Mouse (Mus musculus): Measurements from ENCODE around the gene Sh3rf1. TPM values are rescaled to one million over a fixed set of nuclear protein-coding genes. Genes with fewer than 3 reads are reported as not detected.

Gene Sh3rf1
- 24.0 and 25.3 TPM in 2 replicates for polyA plus RNA-seq (2014; fragmentation: Nextera tagmentation; extraction: Ambion mirVana)

DNA sequence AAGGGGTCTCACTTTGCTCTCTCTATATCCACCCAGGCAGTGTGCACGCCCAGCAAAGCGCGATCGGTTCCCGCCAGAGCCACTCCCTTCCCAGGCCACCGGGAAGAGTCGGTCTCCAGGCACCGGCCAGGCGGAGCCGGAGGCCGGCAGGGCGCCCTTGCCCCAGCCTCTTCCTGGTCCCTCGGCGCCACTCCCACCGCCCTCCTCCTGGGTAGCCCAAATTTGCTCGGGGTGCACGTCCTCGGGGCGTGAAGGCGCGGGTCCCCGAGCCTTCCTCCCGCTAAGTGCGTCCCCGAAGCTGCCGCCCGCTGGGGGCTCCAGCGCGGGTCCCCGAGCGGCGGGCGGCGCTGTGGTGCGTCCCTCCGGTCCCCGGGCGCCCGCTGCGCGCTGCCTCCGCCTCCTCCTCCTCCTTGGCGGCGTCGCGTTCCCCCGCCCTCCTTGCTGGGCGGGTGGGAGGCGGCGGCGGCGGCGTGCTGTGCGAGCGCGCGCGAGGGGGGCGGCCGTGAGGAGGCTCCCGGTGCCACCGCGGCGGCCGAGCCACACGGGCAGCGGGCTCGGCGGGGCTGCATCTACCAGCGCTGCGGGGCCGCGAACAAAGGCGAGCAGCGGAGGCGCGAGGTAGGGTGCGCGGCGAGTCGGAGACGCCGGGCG lies at the start of gene Sh3rf1:
Gene Sh3rf1, plus strand, starts transcription at position 144 of the 651 bp plus-strand sequence.
- Histone ChIP-seq H3K4me1 (replicated peaks; ENCODE audit: control insufficient read depth, insufficient read depth, low read length) (no peaks in the 10 kb centered on the region), H3K27ac (ENCODE audit: low read depth, low read length) (peak within 1 kb of the TSS; percentile 75), H3K4me3 (ENCODE audit: low read depth, low read length) (peak within 1 kb of the TSS; percentile 61), H3K4me2 (replicated peaks; ENCODE audit: low read depth, low read length) (peak within 1 kb of the TSS; percentile 44), H3K9ac (ENCODE audit: low read depth, low read length) (peak within 1 kb of the TSS; percentile 66), H3K9me3 (ENCODE audit: control insufficient read depth, low read length) (no peaks in the 10 kb centered on the region), H3K36me3 (ENCODE audit: control insufficient read depth, insufficient read depth, low read length) (no peaks in the 10 kb centered on the region), H3K27me3 (ENCODE audit: control insufficient read depth, insufficient read depth, low read length) (no peaks in the 10 kb centered on the region)
- DNase-seq (ENCODE audit: low spot score) = peak; percentile 85
- under 1% methylated on average over 31 of the region's 84 CpGs for WGBS
- ATAC-seq (ENCODE audit: low FRiP score) = peak; percentile 89

DNA sequence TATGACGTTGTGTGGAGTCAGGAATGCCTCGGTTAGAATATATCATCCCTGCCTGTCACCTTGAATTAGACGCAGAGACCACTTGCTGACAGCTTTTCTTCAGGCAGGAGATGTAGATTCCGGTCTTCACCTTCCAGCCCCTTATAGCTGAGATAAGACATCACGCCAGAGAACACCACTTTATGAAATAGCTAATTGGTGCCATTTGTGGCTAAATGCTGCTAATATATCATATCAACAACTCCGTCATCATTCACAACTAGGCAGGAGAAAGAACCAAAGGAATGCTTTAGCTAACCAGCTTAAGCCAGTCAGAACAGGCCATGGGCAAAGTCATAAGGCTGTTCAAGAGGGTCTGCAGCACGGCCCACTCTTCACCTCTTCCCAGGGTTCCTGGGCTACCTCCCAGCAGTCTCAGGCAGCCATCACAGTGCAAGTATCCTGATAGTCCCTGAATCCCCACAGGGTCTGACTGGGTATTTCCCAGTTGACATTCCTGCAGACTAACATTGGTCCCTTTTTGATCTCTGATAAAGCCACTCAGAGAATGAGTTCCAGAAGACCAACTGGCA lies 49.7 kb upstream of the Sh3rf1 start:
- 82% methylated on average over 7 of the region's 7 CpGs for WGBS
- H3K4me2 ChIP-seq (replicated peaks; ENCODE audit: low read depth, low read length) = no peak overlapping the region
- no peak overlapping the region for H3K9ac ChIP-seq (ENCODE audit: low read depth, low read length)
- H3K27ac ChIP-seq (ENCODE audit: low read depth, low read length) = no peak overlapping the region
- ATAC-seq (ENCODE audit: low FRiP score) (no peak), DNase-seq (ENCODE audit: low spot score) (no peak)
- H3K9me3 ChIP-seq (ENCODE audit: control insufficient read depth, low read length) = no peaks in the 10 kb centered on the region
- no peaks in the 10 kb centered on the region for H3K27me3 ChIP-seq (ENCODE audit: control insufficient read depth, insufficient read depth, low read length)
- no peaks in the 10 kb centered on the region for H3K36me3 ChIP-seq (ENCODE audit: control insufficient read depth, insufficient read depth, low read length)
- no peaks in the 10 kb centered on the region for H3K4me1 ChIP-seq (replicated peaks; ENCODE audit: control insufficient read depth, insufficient read depth, low read length)
- no peak overlapping the region for H3K4me3 ChIP-seq (ENCODE audit: low read depth, low read length)

DNA sequence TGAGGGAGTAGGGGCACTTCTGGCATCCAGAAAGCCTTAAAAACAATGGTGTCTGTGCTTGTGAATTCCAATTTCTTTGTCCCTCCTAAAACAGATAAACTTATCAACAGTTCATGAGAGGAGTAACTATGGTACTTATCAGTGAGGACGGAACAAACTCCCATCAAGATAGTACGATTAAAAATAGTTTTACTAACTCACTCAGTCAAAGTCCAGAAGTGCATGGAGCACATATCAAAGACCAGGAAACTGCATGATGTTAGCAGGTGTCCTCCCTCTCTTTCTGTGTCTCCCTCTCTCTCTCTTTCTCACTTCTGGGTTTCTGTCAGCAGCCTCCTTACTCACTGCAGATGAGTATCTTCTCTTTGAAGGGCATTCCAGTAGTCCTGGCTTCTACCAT lies 47.8 kb upstream of the Sh3rf1 start:
- no peak for DNase-seq (ENCODE audit: low spot score)
- H3K9me3 ChIP-seq (ENCODE audit: control insufficient read depth, low read length) = no peaks in the 10 kb centered on the region
- WGBS = 88% methylated on average over 2 of the region's 2 CpGs
- H3K4me2 ChIP-seq (replicated peaks; ENCODE audit: low read depth, low read length) = no peak overlapping the region
- H3K27ac ChIP-seq (ENCODE audit: low read depth, low read length) = no peak overlapping the region
- no peak for ATAC-seq (ENCODE audit: low FRiP score)
- no peak overlapping the region for H3K4me3 ChIP-seq (ENCODE audit: low read depth, low read length)
- H3K4me1 ChIP-seq (replicated peaks; ENCODE audit: control insufficient read depth, insufficient read depth, low read length) = no peaks in the 10 kb centered on the region
- H3K9ac ChIP-seq (ENCODE audit: low read depth, low read length) = no peak overlapping the region
- H3K27me3 ChIP-seq (ENCODE audit: control insufficient read depth, insufficient read depth, low read length) = no peaks in the 10 kb centered on the region
- no peaks in the 10 kb centered on the region for H3K36me3 ChIP-seq (ENCODE audit: control insufficient read depth, insufficient read depth, low read length)

DNA sequence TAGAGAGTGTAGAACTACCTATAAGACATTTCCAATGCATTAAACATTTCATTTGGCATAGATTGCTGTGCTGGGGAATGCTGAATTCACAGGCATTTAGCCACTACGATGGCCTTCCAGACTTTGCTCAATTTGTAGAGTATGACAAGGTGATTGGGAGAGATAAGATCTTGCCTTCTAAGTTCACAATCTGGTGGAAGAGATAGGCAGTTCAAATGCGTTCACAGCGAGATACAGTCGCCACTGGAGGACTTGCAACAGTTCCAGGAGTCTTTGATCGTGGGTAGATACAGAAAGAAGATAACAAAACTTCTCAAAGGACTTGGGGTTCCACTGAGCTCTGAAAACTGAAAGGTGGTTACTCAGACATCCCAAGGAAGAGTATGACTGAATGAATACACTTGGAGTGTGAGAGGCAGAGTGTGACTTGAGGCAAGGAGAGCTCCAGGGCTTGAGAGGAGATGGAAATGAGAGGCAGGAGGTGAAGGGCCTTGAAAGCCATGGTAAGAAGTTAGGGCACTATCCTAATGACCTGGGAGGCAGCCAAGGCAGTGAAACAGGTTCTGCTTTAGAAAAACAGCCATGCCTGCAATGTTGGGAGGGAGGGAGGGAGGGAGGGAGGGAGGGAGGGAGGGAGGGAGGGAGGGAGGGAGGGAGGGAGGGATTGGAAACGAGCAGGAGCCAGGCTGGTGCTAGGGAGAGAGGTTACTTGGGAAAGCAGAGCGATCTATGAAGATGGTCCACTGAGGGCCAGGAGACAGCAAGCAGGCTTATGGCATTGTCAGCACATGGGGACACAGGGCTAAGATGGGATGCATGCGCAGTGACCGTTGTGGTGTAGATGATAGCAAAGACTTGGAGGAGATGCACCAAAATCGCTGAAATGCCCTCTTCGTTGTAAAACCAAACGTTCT lies 45.7 kb upstream of the Sh3rf1 start:
- Histone ChIP-seq H3K4me1 (replicated peaks; ENCODE audit: control insufficient read depth, insufficient read depth, low read length) (no peaks in the 10 kb centered on the region), H3K4me3 (ENCODE audit: low read depth, low read length) (no peak overlapping the region), H3K27me3 (ENCODE audit: control insufficient read depth, insufficient read depth, low read length) (no peaks in the 10 kb centered on the region), H3K36me3 (ENCODE audit: control insufficient read depth, insufficient read depth, low read length) (no peaks in the 10 kb centered on the region), H3K27ac (ENCODE audit: low read depth, low read length) (no peak overlapping the region), H3K4me2 (replicated peaks; ENCODE audit: low read depth, low read length) (no peak overlapping the region), H3K9me3 (ENCODE audit: control insufficient read depth, low read length) (no peaks in the 10 kb centered on the region), H3K9ac (ENCODE audit: low read depth, low read length) (no peak overlapping the region)
- DNase-seq (ENCODE audit: low spot score) (no peak), ATAC-seq (ENCODE audit: low FRiP score) (no peak)
- WGBS = 82% methylated on average over 12 of the region's 12 CpGs

DNA sequence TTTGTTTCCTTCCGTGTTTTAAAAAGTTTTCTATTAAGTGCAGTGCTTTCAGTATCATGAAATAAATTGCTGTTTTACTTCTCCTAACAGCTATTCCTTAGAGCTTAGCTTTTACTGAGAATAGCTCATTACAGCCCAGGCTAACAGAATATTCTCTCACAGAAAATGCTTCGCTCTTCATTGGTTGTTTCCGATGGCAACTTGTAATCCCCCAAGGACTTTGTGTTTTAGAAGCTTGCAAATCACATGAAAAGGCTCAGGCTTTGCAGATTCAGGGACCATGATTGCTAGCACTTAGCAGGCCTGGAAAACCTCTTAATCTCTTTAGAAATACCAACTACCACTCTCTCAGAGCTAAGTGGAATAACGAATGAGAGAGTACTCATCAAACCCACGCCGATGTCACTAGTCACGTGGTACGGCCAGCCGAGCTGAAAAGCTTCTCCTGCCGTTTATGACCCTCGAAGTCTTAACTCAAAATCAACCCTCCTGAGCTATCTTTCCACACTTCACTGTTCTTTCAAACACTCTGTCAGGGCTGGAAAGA lies 45.0 kb upstream of the Sh3rf1 start:
- Histone ChIP-seq H3K4me2 (replicated peaks; ENCODE audit: low read depth, low read length) (no peak overlapping the region), H3K9ac (ENCODE audit: low read depth, low read length) (no peak overlapping the region), H3K36me3 (ENCODE audit: control insufficient read depth, insufficient read depth, low read length) (no peaks in the 10 kb centered on the region), H3K4me1 (replicated peaks; ENCODE audit: control insufficient read depth, insufficient read depth, low read length) (no peaks in the 10 kb centered on the region), H3K27me3 (ENCODE audit: control insufficient read depth, insufficient read depth, low read length) (no peaks in the 10 kb centered on the region), H3K27ac (ENCODE audit: low read depth, low read length) (no peak overlapping the region), H3K4me3 (ENCODE audit: low read depth, low read length) (no peak overlapping the region), H3K9me3 (ENCODE audit: control insufficient read depth, low read length) (no peaks in the 10 kb centered on the region)
- DNase-seq (ENCODE audit: low spot score) (no peak), ATAC-seq (ENCODE audit: low FRiP score) (no peak)
- WGBS = 81% methylated on average over 11 of the region's 11 CpGs

DNA sequence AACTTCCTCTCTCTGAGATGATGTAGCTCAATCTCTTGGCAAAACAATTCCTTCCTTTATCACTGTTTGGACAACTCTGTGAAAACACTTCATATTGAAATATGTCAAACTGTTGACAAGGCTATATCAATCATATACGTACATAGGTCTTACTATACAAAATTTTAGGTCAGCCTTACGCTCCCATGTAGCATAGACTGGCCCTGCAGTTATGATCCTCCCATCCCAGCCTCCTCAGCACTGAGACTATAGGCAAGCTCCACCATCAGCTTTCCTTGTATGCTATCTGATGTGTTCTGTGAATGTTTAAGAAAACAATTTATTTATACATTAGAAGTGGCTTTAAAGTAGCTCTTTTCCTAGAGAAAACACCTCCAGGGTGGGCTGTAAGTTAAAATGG lies 42.1 kb upstream of the Sh3rf1 start:
- no peak overlapping the region for H3K27ac ChIP-seq (ENCODE audit: low read depth, low read length)
- no peak for DNase-seq (ENCODE audit: low spot score)
- H3K9ac ChIP-seq (ENCODE audit: low read depth, low read length) = no peak overlapping the region
- H3K9me3 ChIP-seq (ENCODE audit: control insufficient read depth, low read length) = no peaks in the 10 kb centered on the region
- 76% methylated on average over 2 of the region's 2 CpGs for WGBS
- no peak overlapping the region for H3K4me3 ChIP-seq (ENCODE audit: low read depth, low read length)
- no peaks in the 10 kb centered on the region for H3K36me3 ChIP-seq (ENCODE audit: control insufficient read depth, insufficient read depth, low read length)
- H3K27me3 ChIP-seq (ENCODE audit: control insufficient read depth, insufficient read depth, low read length) = no peaks in the 10 kb centered on the region
- H3K4me2 ChIP-seq (replicated peaks; ENCODE audit: low read depth, low read length) = no peak overlapping the region
- no peak for ATAC-seq (ENCODE audit: low FRiP score)
- no peaks in the 10 kb centered on the region for H3K4me1 ChIP-seq (replicated peaks; ENCODE audit: control insufficient read depth, insufficient read depth, low read length)

DNA sequence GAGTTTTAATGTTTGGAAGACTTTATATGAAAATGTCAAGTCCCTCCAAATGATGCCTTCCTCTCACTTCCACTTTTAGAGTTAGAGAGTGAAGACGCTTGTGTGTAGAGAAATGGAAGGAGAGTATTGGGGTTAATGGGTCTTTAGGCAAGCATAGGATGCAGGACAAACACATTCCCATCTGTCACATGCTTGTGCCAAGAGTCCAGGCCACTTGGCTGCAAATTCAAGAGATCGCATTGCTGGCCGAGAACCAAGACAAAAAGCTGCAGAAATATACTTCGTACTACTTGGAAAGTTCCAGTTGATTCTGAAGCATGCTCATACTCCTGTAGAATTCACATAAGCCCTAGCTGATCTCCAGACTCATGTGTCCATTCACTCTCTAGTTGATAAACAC lies 41.7 kb upstream of the Sh3rf1 start:
- Histone ChIP-seq H3K4me2 (replicated peaks; ENCODE audit: low read depth, low read length) (no peak overlapping the region), H3K4me3 (ENCODE audit: low read depth, low read length) (no peak overlapping the region), H3K9ac (ENCODE audit: low read depth, low read length) (no peak overlapping the region), H3K9me3 (ENCODE audit: control insufficient read depth, low read length) (no peaks in the 10 kb centered on the region), H3K4me1 (replicated peaks; ENCODE audit: control insufficient read depth, insufficient read depth, low read length) (no peaks in the 10 kb centered on the region), H3K27ac (ENCODE audit: low read depth, low read length) (no peak overlapping the region), H3K27me3 (ENCODE audit: control insufficient read depth, insufficient read depth, low read length) (no peaks in the 10 kb centered on the region), H3K36me3 (ENCODE audit: control insufficient read depth, insufficient read depth, low read length) (no peaks in the 10 kb centered on the region)
- DNase-seq (ENCODE audit: low spot score) (no peak), ATAC-seq (ENCODE audit: low FRiP score) (no peak)
- 95% methylated on average over 4 of the region's 4 CpGs for WGBS

DNA sequence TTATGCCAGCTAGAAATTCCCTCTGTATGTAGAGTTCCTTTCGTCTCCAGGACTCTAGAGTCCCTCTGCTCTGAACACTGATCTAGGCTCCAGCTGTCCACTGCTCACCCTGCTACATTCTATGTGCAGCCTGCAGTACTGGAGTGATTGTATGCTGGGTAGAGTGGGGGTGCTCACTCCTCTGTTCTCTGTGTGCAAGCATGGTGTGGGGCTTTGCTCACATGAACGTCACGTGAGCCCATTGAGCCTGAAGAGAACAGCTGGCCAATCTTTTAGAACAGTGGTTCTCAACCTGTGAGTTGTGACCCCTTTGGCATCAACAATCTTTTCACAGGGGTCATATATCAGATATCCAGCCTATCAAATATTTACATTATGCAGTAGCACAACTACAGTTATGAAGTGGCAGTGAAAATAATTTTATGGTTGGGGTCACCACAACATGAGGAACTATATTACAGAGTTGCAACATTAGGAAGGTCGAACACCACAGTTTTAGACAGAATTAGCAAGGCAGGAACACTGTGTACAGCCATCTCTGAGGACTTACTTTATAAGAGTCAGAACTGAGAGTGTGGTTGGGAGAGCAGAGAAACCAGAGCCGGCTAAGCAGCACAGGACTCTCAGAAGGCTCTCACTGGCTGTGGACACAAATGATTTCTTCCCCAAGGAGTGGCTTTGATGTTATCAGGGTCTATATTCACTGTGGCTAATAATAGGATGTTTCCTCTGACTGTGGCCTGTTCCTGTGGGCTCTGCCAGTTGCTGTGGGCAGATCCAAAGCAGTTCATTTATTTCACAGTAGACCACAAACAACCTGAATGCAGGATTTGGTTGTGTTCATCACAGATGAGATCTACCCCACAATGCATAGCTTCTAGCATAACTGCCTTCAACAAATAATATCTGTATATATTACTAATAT lies 38.1 kb upstream of the Sh3rf1 start:
- Histone ChIP-seq H3K4me1 (replicated peaks; ENCODE audit: control insufficient read depth, insufficient read depth, low read length) (no peaks in the 10 kb centered on the region), H3K4me3 (ENCODE audit: low read depth, low read length) (no peak overlapping the region), H3K27me3 (ENCODE audit: control insufficient read depth, insufficient read depth, low read length) (no peaks in the 10 kb centered on the region), H3K27ac (ENCODE audit: low read depth, low read length) (no peak overlapping the region), H3K9ac (ENCODE audit: low read depth, low read length) (no peak overlapping the region), H3K9me3 (ENCODE audit: control insufficient read depth, low read length) (no peaks in the 10 kb centered on the region), H3K4me2 (replicated peaks; ENCODE audit: low read depth, low read length) (no peak overlapping the region), H3K36me3 (ENCODE audit: control insufficient read depth, insufficient read depth, low read length) (no peaks in the 10 kb centered on the region)
- WGBS = 83% methylated on average over 5 of the region's 5 CpGs
- DNase-seq (ENCODE audit: low spot score) = no peak
- no peak for ATAC-seq (ENCODE audit: low FRiP score)

Data from hindbrain, embryonic 11.5 days (tissue).